Mouse (Mus musculus) E14TG2a.4 (cell line): ENCODE results near the gene Prdx5.

Experiments
- CTCF ChIP-seq: conservative IDR thresholded peaks from 2 replicates; pipeline ENCODE4 v1.5.1; 2014; ENCODE audit warnings: low read length
- POU5F1 ChIP-seq: IDR thresholded peaks from 2 replicates; pipeline ENCODE4 v1.6.1; 2014; ENCODE audit warnings: low read length, borderline replicate concordance

DNA sequence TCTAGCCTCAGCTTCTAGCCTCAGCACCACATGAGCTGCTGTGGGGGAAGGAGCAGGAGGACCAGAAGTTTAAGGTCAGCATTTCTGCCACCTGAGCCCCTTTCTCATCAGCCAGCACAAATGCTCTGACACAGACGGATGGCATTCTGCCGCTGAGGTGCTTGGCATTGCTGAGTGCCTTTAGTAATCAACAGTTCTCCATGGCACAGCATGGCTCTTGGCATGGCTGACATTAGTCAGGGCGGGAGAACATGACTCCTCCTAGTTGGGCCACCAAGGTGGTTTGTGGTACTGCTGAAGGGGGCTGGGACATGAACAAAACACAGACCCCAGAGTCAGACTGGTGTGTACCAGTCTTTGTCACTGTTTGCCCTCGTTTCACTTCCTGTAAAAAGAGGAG lies 38.3 kb upstream of the Prdx5 start:
- no peak for TF ChIP-seq CTCF
- no peak for TF ChIP-seq POU5F1
